Mouse (Mus musculus): ENCODE results near the gene Kcnn3. TPM values are rescaled to one million over a fixed set of nuclear protein-coding genes. Genes with fewer than 3 reads are reported as not detected.

Kcnn3 gene
- polyA plus RNA-seq, 1 experiment from 2014 or later, result 1.2 TPM

DNA sequence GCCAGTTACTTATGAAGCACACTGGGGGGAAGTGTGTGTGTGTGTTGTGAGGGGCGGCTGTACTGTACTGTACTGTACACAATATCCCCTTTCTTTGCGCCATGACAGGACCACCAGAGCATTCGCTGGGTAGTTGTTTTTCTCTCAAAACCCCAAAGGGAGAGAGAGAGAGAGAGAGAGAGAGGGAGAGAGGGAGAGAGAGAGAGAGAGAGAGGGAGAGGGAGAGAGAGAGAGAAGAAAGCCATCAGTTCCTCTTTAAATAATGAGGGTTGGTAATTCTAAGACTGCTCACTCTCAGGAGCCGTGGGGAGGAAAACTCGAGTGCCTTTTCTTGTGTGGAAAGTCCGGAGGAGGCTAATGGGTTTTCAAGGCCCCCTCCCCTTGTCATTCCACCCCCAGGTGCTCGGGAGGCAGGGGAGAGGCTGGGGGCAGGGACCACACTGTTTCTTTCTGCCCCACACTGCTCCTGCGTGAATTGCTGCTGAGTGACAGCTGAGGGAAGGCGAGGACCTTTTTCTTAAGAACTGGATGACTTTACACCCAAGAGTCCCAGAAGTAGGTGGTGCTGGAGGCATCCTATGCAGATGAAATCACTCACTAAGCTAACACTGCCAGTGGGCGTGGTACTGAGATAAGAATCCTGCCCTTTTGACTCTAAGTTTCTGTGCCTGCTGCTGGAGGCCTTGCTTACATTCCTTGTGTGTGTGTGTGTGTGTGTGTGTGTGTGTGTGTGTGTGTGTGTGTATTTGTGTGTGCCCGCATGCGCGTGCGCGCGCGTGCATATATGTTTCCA is 6.5 kb downstream of the Kcnn3 start:
- Histone ChIP-seq H3K4me3 (no peak overlapping the region), H3K36me3 (no peaks in the 10 kb centered on the region), H3K4me1 (replicated peaks) (peaks cover 26% of the 10 kb centered on the region), H3K27ac (no peak overlapping the region), H3K27me3 (ENCODE audit: insufficient read depth, poor library complexity, severe bottlenecking) (peaks cover 30% of the 10 kb centered on the region), H3K9me3 (no peaks in the 10 kb centered on the region)
- no peak for DNase-seq (ENCODE audit: low spot score)
- WGBS, result 70% methylated on average over 17 of the region's 17 CpGs

DNA sequence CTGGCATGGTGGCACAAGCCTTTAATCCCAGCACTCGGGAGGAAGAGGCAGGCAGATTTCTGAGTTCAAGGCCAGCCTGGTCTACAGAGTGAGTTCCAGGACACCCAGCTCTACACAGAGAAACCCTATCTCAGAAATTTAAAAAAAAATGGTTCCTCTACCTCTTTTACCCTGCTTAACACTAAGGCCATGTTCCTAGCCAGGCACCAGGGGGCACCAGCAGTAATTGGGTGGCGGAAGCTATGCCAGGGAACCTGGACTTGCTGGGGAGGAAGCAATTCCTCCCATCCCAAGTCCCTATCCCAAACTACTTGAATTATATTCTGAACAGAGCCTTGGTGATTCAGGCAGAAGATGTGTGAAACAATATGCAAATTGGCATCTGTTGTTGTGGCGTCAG is 9.8 kb downstream of the Kcnn3 start:
- no peak for DNase-seq (ENCODE audit: low spot score)
- Histone ChIP-seq H3K27ac (no peak overlapping the region), H3K4me3 (no peak overlapping the region), H3K27me3 (ENCODE audit: insufficient read depth, poor library complexity, severe bottlenecking) (no peaks in the 10 kb centered on the region), H3K4me1 (replicated peaks) (peaks cover 10% of the 10 kb centered on the region), H3K36me3 (no peaks in the 10 kb centered on the region), H3K9me3 (no peaks in the 10 kb centered on the region)
- WGBS, result 83% methylated on average over 3 of the region's 3 CpGs

DNA sequence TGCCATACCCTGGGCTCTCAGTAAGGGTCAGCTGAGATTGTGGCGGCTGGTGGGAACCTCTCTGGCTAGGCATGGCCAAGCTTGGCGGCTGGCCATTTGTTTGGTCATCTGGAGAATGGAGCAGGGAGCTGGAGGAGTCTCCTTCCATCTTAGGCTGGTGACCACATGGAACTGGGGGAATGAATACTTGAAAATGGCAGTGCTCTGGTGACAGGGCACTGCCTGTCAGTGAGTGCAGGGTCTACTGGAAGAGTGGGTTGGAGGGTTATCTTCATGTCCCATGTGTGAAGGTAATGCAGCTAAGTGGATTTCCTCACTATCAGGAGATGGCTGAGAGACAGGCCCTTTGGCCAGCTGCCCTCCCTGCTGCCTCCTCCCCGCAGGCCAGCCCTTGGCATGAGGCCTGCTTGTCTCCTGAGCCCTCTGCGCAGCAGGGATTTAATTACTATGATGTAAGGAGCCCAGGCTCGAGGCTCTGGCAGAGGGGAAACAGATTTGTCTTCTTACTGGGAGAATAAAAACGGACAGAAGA is 14.7 kb downstream of the Kcnn3 start:
- H3K9me3 ChIP-seq, result no peaks in the 10 kb centered on the region
- no peaks in the 10 kb centered on the region for H3K36me3 ChIP-seq
- H3K27me3 ChIP-seq (ENCODE audit: insufficient read depth, poor library complexity, severe bottlenecking), result no peaks in the 10 kb centered on the region
- no peak overlapping the region for H3K4me3 ChIP-seq
- no peak for DNase-seq (ENCODE audit: low spot score)
- peaks cover 2% of the 10 kb centered on the region; the same call in 1 of the 2 replicates for H3K4me1 ChIP-seq (replicated peaks)
- H3K27ac ChIP-seq, result no peak overlapping the region
- 60% methylated on average over 6 of the region's 6 CpGs for WGBS

DNA sequence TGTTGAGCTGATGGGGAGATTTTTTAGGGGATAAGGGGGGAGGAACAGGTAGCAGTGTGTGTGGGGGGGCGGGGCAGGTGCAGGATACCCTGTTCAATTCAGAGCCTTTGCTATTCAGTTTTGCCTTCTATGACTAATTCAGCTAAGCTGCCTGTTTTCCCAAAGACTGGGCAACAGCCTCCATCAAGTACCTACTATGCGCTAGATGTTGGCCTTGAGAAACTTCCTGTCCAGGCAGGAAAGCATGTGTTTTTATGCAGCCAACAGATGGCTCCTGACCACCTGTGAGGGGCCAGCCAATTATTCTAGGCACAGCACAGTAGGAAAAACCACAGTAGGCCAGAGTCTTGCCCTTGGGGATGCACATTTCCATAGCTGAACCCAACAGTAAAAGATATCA is 15.2 kb downstream of the Kcnn3 start:
- Histone ChIP-seq H3K4me1 (replicated peaks) (peaks cover 2% of the 10 kb centered on the region; the same call in 1 of the 2 replicates), H3K36me3 (no peaks in the 10 kb centered on the region), H3K27me3 (ENCODE audit: insufficient read depth, poor library complexity, severe bottlenecking) (no peaks in the 10 kb centered on the region), H3K27ac (no peak overlapping the region), H3K4me3 (no peak overlapping the region), H3K9me3 (no peaks in the 10 kb centered on the region)
- no peak for DNase-seq (ENCODE audit: low spot score)
- WGBS, result 97% methylated on average over 2 of the region's 2 CpGs

DNA sequence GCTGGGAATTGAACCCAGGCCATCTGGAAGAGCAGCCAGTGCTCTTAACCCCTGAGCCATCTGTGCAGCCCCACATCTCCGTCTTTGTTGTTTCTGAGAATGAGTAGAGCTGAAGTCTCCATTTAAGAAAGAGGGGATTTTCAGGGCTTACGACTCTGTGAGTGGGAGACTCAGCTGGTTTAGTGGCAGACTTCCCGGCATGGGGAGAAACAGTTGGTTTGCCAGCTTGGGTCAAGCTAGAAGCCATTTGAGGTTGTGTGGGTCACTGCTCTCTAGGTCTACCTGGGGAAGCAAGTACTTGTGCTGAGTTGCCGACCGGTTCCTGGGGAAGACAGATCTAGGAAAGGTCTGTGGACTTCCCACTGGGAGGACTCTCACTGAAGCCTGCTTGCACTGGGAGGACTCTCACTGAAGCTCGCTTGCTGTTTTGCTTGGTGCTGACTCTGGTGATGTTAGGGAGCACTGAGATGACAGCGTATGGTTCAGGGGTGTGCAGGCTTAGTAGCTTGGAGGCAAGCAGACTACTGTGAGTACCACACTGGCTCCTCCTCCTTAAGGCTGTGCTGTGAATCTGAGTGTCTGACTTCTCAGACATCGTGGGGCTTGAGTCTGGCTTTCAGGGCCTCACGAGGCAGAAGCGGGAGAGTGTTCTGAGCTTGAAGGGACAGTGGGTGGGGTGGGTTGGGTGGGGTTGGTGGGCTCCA is 19.2 kb downstream of the Kcnn3 start:
- no peak for DNase-seq (ENCODE audit: low spot score)
- no peaks in the 10 kb centered on the region for H3K27me3 ChIP-seq (ENCODE audit: insufficient read depth, poor library complexity, severe bottlenecking)
- no peaks in the 10 kb centered on the region for H3K36me3 ChIP-seq
- WGBS, result 84% methylated on average over 10 of the region's 10 CpGs
- H3K4me1 ChIP-seq (replicated peaks), result peaks cover 10% of the 10 kb centered on the region
- no peak overlapping the region for H3K4me3 ChIP-seq
- no peak overlapping the region for H3K27ac ChIP-seq
- H3K9me3 ChIP-seq, result no peaks in the 10 kb centered on the region

DNA sequence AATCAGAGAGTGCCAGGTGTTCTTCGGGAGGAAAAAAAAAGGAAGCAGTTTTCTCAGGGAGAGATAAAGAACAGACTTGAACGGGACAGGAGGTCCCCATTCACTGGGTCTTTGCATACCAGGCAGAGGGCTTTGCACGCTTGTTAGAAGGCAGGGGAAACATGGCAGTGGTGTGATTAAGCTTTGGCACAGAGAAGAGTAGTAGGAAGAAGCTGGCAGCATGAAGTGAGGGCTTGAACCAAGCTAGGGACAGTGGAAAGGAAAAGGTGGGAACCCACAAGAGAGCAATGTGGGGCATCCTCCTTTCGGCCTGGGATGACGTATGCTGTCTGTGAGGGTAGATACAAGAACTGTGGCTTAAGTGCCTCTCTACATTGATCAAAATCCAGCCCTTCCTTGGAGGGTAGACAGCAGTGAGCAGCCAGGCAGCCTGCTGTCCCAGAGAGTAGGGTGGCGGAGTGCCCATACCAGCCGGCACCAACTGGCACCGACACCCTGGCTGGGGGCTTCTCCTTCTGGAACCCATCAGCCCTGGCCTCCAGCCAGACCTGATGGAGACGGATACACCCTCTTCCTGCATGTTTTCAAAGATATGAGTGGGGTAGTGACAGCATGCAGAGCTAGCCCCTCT is 19.9 kb downstream of the Kcnn3 start:
- no peak for DNase-seq (ENCODE audit: low spot score)
- no peak overlapping the region for H3K27ac ChIP-seq

DNA sequence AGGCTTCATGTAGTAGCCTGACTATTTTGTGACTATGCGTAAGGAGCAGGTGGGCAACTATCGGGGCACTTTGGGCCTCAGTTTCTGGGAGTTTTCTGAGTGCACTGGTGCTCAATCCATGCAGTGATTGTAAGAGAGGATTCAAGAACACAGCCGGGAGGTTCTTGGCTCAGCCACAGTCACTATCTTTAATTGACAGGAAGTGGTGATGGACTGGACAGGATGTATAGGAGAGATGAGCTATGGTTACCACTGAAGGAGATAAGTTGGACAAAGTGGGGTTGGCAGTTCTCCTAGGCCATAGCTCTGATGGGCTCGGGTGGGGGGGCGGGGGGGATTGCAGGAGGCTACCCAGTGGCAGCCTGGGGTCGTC is 20.4 kb downstream of the Kcnn3 start:
- Histone ChIP-seq H3K27me3 (ENCODE audit: insufficient read depth, poor library complexity, severe bottlenecking) (no peaks in the 10 kb centered on the region), H3K27ac (no peak overlapping the region), H3K36me3 (no peaks in the 10 kb centered on the region), H3K9me3 (no peaks in the 10 kb centered on the region), H3K4me3 (no peak overlapping the region), H3K4me1 (replicated peaks) (peaks cover 8% of the 10 kb centered on the region)
- WGBS, result 92% methylated on average over 6 of the region's 6 CpGs
- DNase-seq (ENCODE audit: low spot score), result no peak

More for the DNA sequence above, 19.9 kb downstream of the Kcnn3 start:
- Histone ChIP-seq H3K4me3 (no peak overlapping the region), H3K27me3 (ENCODE audit: insufficient read depth, poor library complexity, severe bottlenecking) (no peaks in the 10 kb centered on the region), H3K36me3 (no peaks in the 10 kb centered on the region), H3K9me3 (no peaks in the 10 kb centered on the region), H3K4me1 (replicated peaks) (peaks cover 8% of the 10 kb centered on the region)
- 80% methylated on average over 9 of the region's 9 CpGs for WGBS

DNA sequence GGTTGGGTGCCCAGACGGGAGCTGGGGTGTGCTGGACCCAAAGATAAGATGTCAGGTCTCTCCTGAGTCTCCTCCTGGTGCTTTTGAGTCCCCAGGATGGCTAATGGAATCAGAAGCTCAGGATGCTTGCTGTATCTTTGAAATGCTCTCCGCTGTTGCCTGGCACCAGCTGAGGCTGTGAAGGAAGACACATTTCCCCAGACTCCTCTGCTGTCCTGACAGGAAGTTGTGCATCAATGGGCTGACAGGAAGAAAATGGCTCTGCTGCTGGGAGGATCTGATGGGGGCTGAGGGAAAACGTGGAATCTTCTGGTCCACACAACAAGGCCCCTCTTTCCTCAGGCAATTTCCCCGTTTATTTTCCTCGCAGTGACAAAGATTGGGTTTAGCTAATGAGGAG is 27.0 kb downstream of the Kcnn3 start:
- Histone ChIP-seq H3K4me1 (replicated peaks) (peaks cover 11% of the 10 kb centered on the region), H3K36me3 (no peaks in the 10 kb centered on the region), H3K9me3 (no peaks in the 10 kb centered on the region), H3K4me3 (no peak overlapping the region), H3K27ac (no peak overlapping the region), H3K27me3 (ENCODE audit: insufficient read depth, poor library complexity, severe bottlenecking) (no peaks in the 10 kb centered on the region)
- no peak for DNase-seq (ENCODE audit: low spot score)
- WGBS, result 61% methylated on average over 5 of the region's 5 CpGs

DNA sequence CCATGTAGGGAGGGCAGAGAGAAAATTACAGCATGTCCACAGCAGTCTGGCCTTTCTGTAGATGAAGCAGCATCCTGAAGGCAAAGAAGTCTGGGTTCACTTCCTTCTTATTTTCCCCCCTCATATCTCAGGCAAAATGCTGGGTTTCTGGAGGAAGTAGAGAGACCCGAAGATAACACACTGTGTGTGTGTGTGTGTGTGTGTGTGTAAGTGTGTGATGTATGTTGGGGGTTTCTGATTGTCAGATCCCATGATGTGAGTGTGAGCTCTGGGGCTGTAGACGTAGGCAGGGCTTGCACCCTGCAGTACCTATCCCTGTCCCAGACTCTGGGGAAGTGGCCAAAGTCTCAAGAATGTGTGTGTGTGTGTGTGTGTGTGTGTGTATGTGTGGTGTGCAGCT is 28.8 kb downstream of the Kcnn3 start:
- DNase-seq (ENCODE audit: low spot score), result no peak
- no peaks in the 10 kb centered on the region for H3K27me3 ChIP-seq (ENCODE audit: insufficient read depth, poor library complexity, severe bottlenecking)
- H3K4me3 ChIP-seq, result no peak overlapping the region
- no peak overlapping the region for H3K27ac ChIP-seq
- H3K4me1 ChIP-seq (replicated peaks), result 0 out of 2 replicates have a peak, but pooled peaks cover 3% of the 10 kb centered on the region
- no peaks in the 10 kb centered on the region for H3K36me3 ChIP-seq
- H3K9me3 ChIP-seq, result 0 out of 2 replicates have a peak, but pooled peaks cover 2% of the 10 kb centered on the region
- whole genome bisulfite sequencing, result 86% methylated on average over 2 of the region's 2 CpGs

DNA sequence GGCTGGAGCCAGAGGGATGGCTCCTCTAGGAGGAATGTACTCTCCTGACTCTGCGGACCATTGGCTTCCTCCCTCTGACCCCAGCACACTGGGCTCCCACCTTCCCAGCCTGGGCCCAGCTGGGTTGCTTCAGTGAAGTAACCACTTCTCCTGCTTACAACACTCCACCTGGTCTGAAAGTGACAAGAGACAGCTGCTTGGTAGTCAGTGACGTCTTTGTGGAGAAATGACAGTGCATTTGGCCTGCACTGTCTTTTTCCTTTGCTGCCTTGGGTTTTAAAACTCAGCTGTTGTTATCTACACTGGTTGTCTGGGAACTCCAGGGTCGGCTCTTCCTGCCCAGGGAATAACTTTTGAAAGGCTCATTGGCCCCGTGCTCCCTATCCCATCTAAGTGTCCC is 29.5 kb downstream of the Kcnn3 start:
- no peak for DNase-seq (ENCODE audit: low spot score)
- H3K4me1 ChIP-seq (replicated peaks), result 0 out of 2 replicates have a peak, but pooled peaks cover 3% of the 10 kb centered on the region
- no peak overlapping the region for H3K4me3 ChIP-seq
- no peaks in the 10 kb centered on the region for H3K36me3 ChIP-seq
- no peak overlapping the region for H3K27ac ChIP-seq
- 0 out of 2 replicates have a peak, but pooled peaks cover 2% of the 10 kb centered on the region for H3K9me3 ChIP-seq
- no peaks in the 10 kb centered on the region for H3K27me3 ChIP-seq (ENCODE audit: insufficient read depth, poor library complexity, severe bottlenecking)
- WGBS, result 71% methylated on average over 4 of the region's 4 CpGs

DNA sequence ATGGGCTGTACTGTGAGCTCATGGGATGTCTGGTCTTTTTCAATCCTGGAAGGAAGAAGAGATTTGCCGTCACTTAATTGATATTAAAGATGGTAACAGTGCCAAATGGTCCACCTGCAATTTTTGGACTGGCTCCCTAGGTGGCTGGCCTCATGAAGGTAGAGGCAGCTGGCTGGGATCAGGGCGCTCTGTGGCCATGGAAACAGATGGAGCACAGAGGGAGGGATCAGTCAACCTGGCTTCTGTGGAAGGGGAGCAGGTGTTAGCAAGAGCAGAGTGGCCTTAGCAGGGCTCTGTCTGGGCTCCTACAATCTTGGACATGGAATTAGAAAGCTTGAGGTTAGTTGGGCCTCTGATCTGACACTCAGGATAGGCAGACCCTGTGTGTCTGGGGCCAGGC is 31.9 kb downstream of the Kcnn3 start:
- 87% methylated on average over 2 of the region's 2 CpGs for WGBS

DNA sequence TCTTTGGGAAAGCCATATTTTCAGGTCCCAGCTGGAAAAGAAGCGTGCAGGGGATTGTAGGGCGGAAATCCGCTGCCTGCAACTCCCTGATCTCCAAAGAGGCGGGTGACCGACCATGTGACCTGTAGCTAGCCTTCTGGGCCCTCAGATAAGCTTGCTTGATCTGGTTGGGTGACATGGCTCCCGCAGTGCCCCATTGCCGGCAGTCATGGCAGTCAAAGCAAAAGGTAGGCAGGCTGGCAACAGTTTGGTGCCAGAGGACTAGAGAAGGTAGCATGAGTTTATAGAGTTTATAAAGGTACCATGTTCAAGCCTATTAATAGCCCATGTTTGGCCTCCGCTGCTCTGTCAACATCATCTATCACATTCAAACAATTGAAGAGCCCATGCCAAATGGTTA is 33.5 kb downstream of the Kcnn3 start:
- Histone ChIP-seq H3K4me1 (replicated peaks) (0 out of 2 replicates have a peak, but pooled peaks cover 5% of the 10 kb centered on the region), H3K27ac (no peak overlapping the region), H3K36me3 (no peaks in the 10 kb centered on the region), H3K9me3 (0 out of 2 replicates have a peak, but pooled peaks cover 2% of the 10 kb centered on the region), H3K4me3 (no peak overlapping the region), H3K27me3 (ENCODE audit: insufficient read depth, poor library complexity, severe bottlenecking) (no peaks in the 10 kb centered on the region; the same call in 1 of the 2 replicates)
- 92% methylated on average over 8 of the region's 8 CpGs for WGBS
- DNase-seq (ENCODE audit: low spot score), result no peak

More for the DNA sequence above, 31.9 kb downstream of the Kcnn3 start:
- H3K4me3 ChIP-seq, result no peak overlapping the region
- no peaks in the 10 kb centered on the region; the same call in 1 of the 2 replicates for H3K27me3 ChIP-seq (ENCODE audit: insufficient read depth, poor library complexity, severe bottlenecking)
- no peak for DNase-seq (ENCODE audit: low spot score)
- no peak overlapping the region for H3K27ac ChIP-seq
- 0 out of 2 replicates have a peak, but pooled peaks cover 2% of the 10 kb centered on the region for H3K9me3 ChIP-seq
- H3K36me3 ChIP-seq, result no peaks in the 10 kb centered on the region
- H3K4me1 ChIP-seq (replicated peaks), result 0 out of 2 replicates have a peak, but pooled peaks cover 3% of the 10 kb centered on the region
